Mouse (Mus musculus): ENCODE data around the gene Atp5l.

DNA sequence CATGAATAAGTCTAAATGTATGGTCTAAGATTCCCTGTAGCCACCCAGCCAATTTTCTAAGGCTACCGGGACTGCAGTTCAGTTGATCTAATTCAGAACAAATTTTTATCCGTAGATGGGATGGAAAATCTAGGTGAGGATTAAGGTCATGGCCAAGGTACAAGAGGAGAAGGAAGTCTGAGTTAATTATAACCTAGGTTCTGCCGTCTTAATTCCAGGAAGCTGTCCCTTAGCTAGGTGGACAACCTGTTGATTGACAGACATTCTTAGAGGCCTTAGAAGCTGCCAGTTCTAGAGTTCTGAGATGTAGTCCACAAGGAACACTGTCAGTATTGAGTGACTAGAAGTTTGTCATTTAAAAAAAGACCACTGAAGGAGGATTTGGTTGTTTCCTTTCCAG is 20.8 kb downstream of the Atp5l start:
- TF ChIP-seq POLR2A (IDR thresholded peaks at IDR 0.05; ENCODE audit: low read depth, low read length) (no peak), CTCF (IDR thresholded peaks at IDR 0.05; ENCODE audit: extremely low read depth, insufficient read depth, insufficient read length, insufficient replicate concordance) (no peak)

All from spleen, adult 2 months (tissue).